Comparison of ENCODE assay signal across 16 mouse cellular contexts in the genomic region with DNA sequence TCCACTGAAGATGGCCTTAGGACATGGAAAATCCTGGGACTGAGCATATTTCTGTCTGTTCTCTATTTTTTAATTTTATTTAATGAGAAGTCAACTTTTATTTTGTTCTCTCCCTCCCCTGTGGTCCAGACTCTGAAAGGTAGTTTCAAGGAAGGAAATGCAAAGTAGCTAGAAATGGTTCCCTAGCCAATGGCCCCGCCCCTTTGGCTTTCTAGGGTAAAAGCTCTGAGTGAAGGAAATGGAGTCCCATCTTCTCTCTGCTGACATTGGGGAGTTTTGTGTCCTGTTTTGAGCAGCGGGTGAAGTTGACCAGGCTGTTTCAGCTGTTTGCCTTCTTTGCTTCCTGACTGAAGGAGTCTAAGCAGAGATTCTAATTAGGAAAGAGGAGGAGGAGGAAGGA.
DNase-seq lines count a peak whose midpoint lies in the region; ATAC-seq and TF ChIP-seq lines count a peak whose summit lies in the region.
"Had no signal": no experiment of that assay in that cellular context is flagged by ENCODE, and none has a peak within 500 bp of the region (broad histone marks: within the 10 kb centered on the region; RNA-seq: fewer than 3 reads in every experiment).

No protein-coding gene starts in this region.

- TF ChIP-seq CTCF in liver, postnatal 0 days (IDR thresholded peaks at IDR 0.05; ENCODE audit: low read depth) = no peak
- TF ChIP-seq CTCF in spleen, adult 2 months (IDR thresholded peaks at IDR 0.05; ENCODE audit: extremely low read depth, insufficient read depth, insufficient read length, insufficient replicate concordance) = no peak

- TF ChIP-seq EP300 in liver, postnatal 0 days (IDR thresholded peaks at IDR 0.05; ENCODE audit: low read depth) = no peak

- no peak for TF ChIP-seq POLR2A in spleen, adult 2 months (IDR thresholded peaks at IDR 0.05; ENCODE audit: low read depth, low read length)

- peak; percentile 23 for DNase-seq in liver, postnatal 0 days
- DNase-seq in liver = no peak
- peak; percentile 59 to 81 for DNase-seq in spleen, adult 2 months (ENCODE audit: low read depth in 1 of 2, low spot score in 2 of 2)
- DNase-seq in thymus, postnatal 14 days = peak; percentile 68
- DNase-seq in heart, postnatal 25 days (ENCODE audit: low spot score) = no peak
- DNase-seq in cerebellum, adult 9-10 months = no peak
- DNase-seq: adrenal gland, postnatal 10 days; cerebellum, adult 9-11 months; gastrocnemius, postnatal 14 days; right cerebral cortex, postnatal 4 days had no signal

- H3K4me3 ChIP-seq in liver, postnatal 0 days (ENCODE audit: low read depth, low read length) = no peak overlapping the region
- no peak overlapping the region for H3K4me3 ChIP-seq in spleen, adult 2 months (ENCODE audit: extremely low read depth, insufficient read depth, insufficient read length)
- no peak overlapping the region for H3K4me3 ChIP-seq in forebrain, embryonic 13.5 days
- H3K4me3 ChIP-seq: intestine, embryonic 15.5 days; kidney, embryonic 15.5 days; neural tube, embryonic 13.5 days had no signal

- intact Hi-C loops in heart, postnatal 25 days (cut with DNase I) = no loop called here

- no peaks in the 10 kb centered on the region for H3K36me3 ChIP-seq in liver, postnatal 0 days (replicated peaks; ENCODE audit: insufficient read depth, low read length)
- H3K36me3 ChIP-seq in spleen, adult 2 months (ENCODE audit: control insufficient read depth, insufficient read depth, low read length) = no peaks in the 10 kb centered on the region
- H3K36me3 ChIP-seq in forebrain, embryonic 13.5 days (ENCODE audit: poor library complexity, severe bottlenecking) = no peaks in the 10 kb centered on the region
- H3K36me3 ChIP-seq: intestine, embryonic 15.5 days; kidney, embryonic 15.5 days; neural tube, embryonic 13.5 days had no signal

- ATAC-seq in liver, postnatal 0 days = no peak
- peak; percentile 67 for ATAC-seq in granulocyte monocyte progenitor cell, adult 5-6 weeks (replicated peaks; ENCODE audit: poor library complexity, severe bottlenecking)
- ATAC-seq in forebrain, embryonic 13.5 days = no peak
- ATAC-seq: intestine, embryonic 15.5 days had no signal

- H3K9me3 ChIP-seq in liver, postnatal 0 days (ENCODE audit: low read length) = no peaks in the 10 kb centered on the region
- H3K9me3 ChIP-seq in forebrain, embryonic 13.5 days (replicated peaks) = no peaks in the 10 kb centered on the region
- H3K9me3 ChIP-seq: intestine, embryonic 15.5 days; kidney, embryonic 15.5 days; neural tube, embryonic 13.5 days had no signal

- no peak overlapping the region for H3K4me2 ChIP-seq in liver, postnatal 0 days (ENCODE audit: low read depth, low read length)
- H3K4me2 ChIP-seq in forebrain, embryonic 13.5 days = no peak overlapping the region
- H3K4me2 ChIP-seq: intestine, embryonic 15.5 days; kidney, embryonic 15.5 days; neural tube, embryonic 13.5 days had no signal

- H3K9ac ChIP-seq in liver, postnatal 0 days (replicated peaks) = no peak overlapping the region
- no peak overlapping the region for H3K9ac ChIP-seq in forebrain, embryonic 13.5 days
- H3K9ac ChIP-seq: intestine, embryonic 15.5 days; kidney, embryonic 15.5 days; liver, embryonic 14.5 days; neural tube, embryonic 13.5 days had no signal

- 48% methylated on average over 2 of the region's 2 CpGs for WGBS in liver, postnatal 0 days (ENCODE audit: insufficient replicate concordance)
- 12% methylated on average over 2 of the region's 2 CpGs for WGBS in spleen, adult 2 months
- WGBS in forebrain, embryonic 13.5 days = 88% methylated on average over 2 of the region's 2 CpGs

- H3K4me1 ChIP-seq in liver, postnatal 0 days (ENCODE audit: insufficient read depth) = no peaks in the 10 kb centered on the region
- peaks cover 10% of the 10 kb centered on the region; the same call in 1 of the 2 replicates for H3K4me1 ChIP-seq in spleen, adult 2 months (ENCODE audit: control insufficient read depth, insufficient read depth, insufficient read length)
- H3K4me1 ChIP-seq in forebrain, embryonic 13.5 days = peaks cover 10% of the 10 kb centered on the region
- H3K4me1 ChIP-seq: intestine, embryonic 15.5 days had no signal

- H3K27ac ChIP-seq in liver, postnatal 0 days (ENCODE audit: low read depth) = no peak overlapping the region
- peak overlapping the region; percentile 29; the same call in 1 of the 2 replicates for H3K27ac ChIP-seq in spleen, adult 2 months (ENCODE audit: insufficient read depth, low read length)
- H3K27ac ChIP-seq in forebrain, embryonic 13.5 days = no peak overlapping the region
- H3K27ac ChIP-seq: intestine, embryonic 15.5 days; kidney, embryonic 15.5 days; liver, embryonic 14.5 days; neural tube, embryonic 13.5 days had no signal

- H3K27me3 ChIP-seq in liver, postnatal 0 days (ENCODE audit: insufficient read depth, low read length) = no peaks in the 10 kb centered on the region
- H3K27me3 ChIP-seq in spleen, adult 2 months (ENCODE audit: control insufficient read depth, insufficient read depth, low read length) = no peaks in the 10 kb centered on the region
- H3K27me3 ChIP-seq in forebrain, embryonic 13.5 days = no peaks in the 10 kb centered on the region
- H3K27me3 ChIP-seq: intestine, embryonic 15.5 days; kidney, embryonic 15.5 days; neural tube, embryonic 13.5 days had no signal

Comparison
In these comparisons a context has a peak if more than half of its experiments do, and no peak if none do; other contexts are left out.
1. DNase-seq: peak in liver, postnatal 0 days (single experiment), spleen, adult 2 months (2 of 2) and thymus, postnatal 14 days (single experiment); none in liver (single experiment), heart, postnatal 25 days (single experiment) and cerebellum, adult 9-10 months (single experiment).